Mouse (Mus musculus) heart, postnatal 0 days (tissue): ENCODE data around the gene Tmem121b.

ENCODE experiments used
- CTCF ChIP-seq: IDR thresholded peaks from 2 replicates; pipeline ENCODE4 v1.5.1; 2016; ENCODE audit warnings: antibody characterized with exemption, control low read depth, low read depth
- EP300 ChIP-seq: IDR thresholded peaks from 2 replicates; pipeline ENCODE4 v1.6.1; 2016; ENCODE audit warnings: antibody characterized with exemption, low read depth

DNA sequence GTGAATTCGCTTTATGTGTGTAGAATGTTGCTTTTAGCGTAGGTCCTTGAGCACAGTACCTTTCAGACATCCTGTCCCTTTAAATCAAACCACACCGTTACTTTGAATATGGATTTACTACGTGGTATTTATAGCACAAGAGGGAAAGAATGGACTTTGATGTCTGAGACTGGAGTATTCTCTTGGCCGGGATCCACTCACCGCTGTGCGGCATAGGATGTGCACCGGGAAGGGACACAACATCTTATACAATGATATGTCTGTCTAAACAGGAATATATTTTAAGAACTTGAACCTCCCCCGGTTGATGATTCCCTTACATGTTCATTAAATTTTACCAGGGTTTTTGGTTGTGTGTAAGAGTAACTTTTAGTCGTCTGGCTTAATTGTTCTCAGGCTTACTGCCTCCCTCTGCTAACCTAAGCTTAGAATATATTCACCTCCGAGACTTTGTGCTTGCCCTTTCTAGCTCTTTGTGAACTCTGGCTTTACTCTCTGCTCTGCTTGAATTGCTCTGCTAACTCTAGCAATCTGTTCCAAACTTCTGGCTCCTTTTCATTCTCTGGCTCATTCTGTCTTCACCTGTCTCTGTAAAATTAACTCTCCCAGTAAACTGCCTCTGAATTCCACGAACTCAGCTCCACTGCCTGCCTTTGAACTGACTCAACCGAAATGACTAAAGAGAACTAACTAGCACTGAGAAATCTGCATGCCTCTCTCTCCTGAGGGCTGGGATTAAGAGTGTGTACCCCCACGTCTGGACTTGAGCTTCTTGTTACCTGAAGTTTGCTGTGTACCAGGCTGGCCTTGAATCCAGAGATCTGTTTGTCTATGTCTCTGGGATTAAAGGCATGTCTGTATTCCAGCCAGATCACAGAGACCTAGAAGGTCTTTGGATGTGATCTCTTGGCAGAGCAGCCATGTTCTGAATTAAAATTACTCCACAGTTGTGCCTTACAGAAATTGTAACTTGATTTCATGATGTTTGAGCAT is 49.9 kb downstream of the Tmem121b start:
- no peak for TF ChIP-seq CTCF
- TF ChIP-seq EP300: no peak
